Mouse (Mus musculus) embryonic facial prominence, embryonic 12.5 days (tissue): ENCODE data around the gene Kif23. TPM values are rescaled to one million over a fixed set of nuclear protein-coding genes. Genes with fewer than 3 reads are reported as not detected.

ENCODE experiments used
- ATAC-seq: fragments of 200-750 bp; cut with Nextera tagmentation; 2 replicates; pipeline ENCODE4 v1.8.0; 2017; ENCODE audit not compliant: insufficient number of reproducible peaks, insufficient read depth, low FRiP score, low TSS enrichment
- H3K27ac ChIP-seq: fragments of 300-500 bp; sonication (generic); 2 replicates; pipeline ENCODE4 v1.5.1; 2016; ENCODE audit warnings: mild to moderate bottlenecking
- H3K27me3 ChIP-seq: fragments of 300-500 bp; sonication (generic); 2 replicates; pipeline ENCODE4 v1.6.1; 2016; ENCODE audit warnings: mild to moderate bottlenecking, moderate library complexity
- H3K36me3 ChIP-seq: fragments of 300-500 bp; sonication (generic); 2 replicates; pipeline ENCODE4 v1.6.1; 2016; ENCODE audit warnings: mild to moderate bottlenecking
- H3K4me1 ChIP-seq: fragments of 300-500 bp; sonication (generic); 2 replicates; pipeline ENCODE4 v1.6.1; 2016
- H3K4me2 ChIP-seq: fragments of 300-500 bp; sonication (generic); replicated peaks from 2 replicates; pipeline ENCODE4 v1.6.1; 2016; ENCODE audit warnings: mild to moderate bottlenecking, moderate library complexity
- H3K4me3 ChIP-seq: fragments of 300-500 bp; sonication (generic); 2 replicates; pipeline ENCODE4 v1.5.1; 2016; ENCODE audit warnings: mild to moderate bottlenecking
- H3K9ac ChIP-seq: fragments of 300-500 bp; sonication (generic); 2 replicates; pipeline ENCODE4 v1.6.1; 2016; ENCODE audit warnings: mild to moderate bottlenecking, moderate library complexity
- H3K9me3 ChIP-seq: fragments of 300-500 bp; sonication (generic); 2 replicates; pipeline ENCODE4 v1.6.1; 2016; ENCODE audit warnings: mild to moderate bottlenecking, moderate library complexity
- WGBS: fragments of 180-500 bp; shearing (Covaris S2); methylation state at CpG from one replicate; pipeline ENCODE4 v1.1.7; 2016; 5-methylcytosine and 5-hydroxymethylcytosine counted together
- polyA plus RNA-seq: library from polyadenylated mRNA; unstranded; fragments of >200 nt; fragmentation: Nextera tagmentation; extraction: Ambion mirVana; gene quantifications from 2 replicates; pipeline ENCODE4 v1.2.1, GENCODE M21; 2016

The Kif23 gene
- polyA plus RNA-seq, 1 experiment from 2014 or later, result 112 TPM

GRCm38 (mm10) chr9:61872246-61872941 is 74.2 kb downstream of the Kif23 start:
- peaks cover 24% of the 10 kb centered on the region for H3K4me1 ChIP-seq
- 47% methylated on average over 8 of the region's 8 CpGs for WGBS
- no peak overlapping the region for H3K4me2 ChIP-seq
- H3K9me3 ChIP-seq, result no peaks in the 10 kb centered on the region
- no peaks in the 10 kb centered on the region for H3K36me3 ChIP-seq
- no peak overlapping the region for H3K9ac ChIP-seq
- no peak overlapping the region for H3K4me3 ChIP-seq
- no peak for ATAC-seq
- no peak overlapping the region for H3K27ac ChIP-seq
- H3K27me3 ChIP-seq, result peaks cover 8% of the 10 kb centered on the region

DNA sequence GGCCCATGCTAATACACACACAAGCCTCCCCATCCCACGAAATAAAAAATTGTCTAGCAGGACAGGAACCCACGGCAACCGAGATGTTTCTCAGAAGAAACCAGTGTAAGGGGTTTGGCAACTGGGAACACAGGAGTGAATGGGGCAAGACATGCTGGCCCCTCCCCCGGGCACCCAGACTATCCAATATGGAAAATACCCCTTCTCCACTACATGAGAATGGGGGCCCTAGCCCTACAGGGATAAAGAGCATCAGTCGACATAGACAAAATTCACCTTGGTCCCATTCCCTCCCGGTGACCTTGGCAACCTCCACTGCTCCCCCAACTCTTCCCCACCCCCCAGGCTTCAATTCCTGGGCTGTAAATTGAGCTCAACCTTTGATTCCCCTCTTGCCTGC is 74.7 kb downstream of the Kif23 start:
- ATAC-seq, result no peak
- Histone ChIP-seq H3K36me3 (no peaks in the 10 kb centered on the region), H3K9ac (no peak overlapping the region), H3K4me3 (no peak overlapping the region), H3K9me3 (no peaks in the 10 kb centered on the region), H3K4me2 (no peak overlapping the region), H3K27ac (no peak overlapping the region), H3K4me1 (peaks cover 21% of the 10 kb centered on the region), H3K27me3 (peaks cover 3% of the 10 kb centered on the region; the same call in 1 of the 2 replicates)
- WGBS, result 62% methylated on average over 6 of the region's 6 CpGs

GRCm38 (mm10) chr9:61867659-61868058 is 78.9 kb downstream of the Kif23 start:
- 69% methylated on average over 11 of the region's 11 CpGs for WGBS
- Histone ChIP-seq H3K9ac (no peak overlapping the region), H3K4me1 (peaks cover 15% of the 10 kb centered on the region), H3K27me3 (no peaks in the 10 kb centered on the region), H3K4me2 (no peak overlapping the region), H3K9me3 (no peaks in the 10 kb centered on the region), H3K36me3 (no peaks in the 10 kb centered on the region), H3K27ac (no peak overlapping the region), H3K4me3 (no peak overlapping the region)
- ATAC-seq, result no peak

Other genes with a start within 250 kb of the Kif23 start
- 1,059 and 1,095 TPM in 2 replicates for gene Rplp1, start 32.2 kb downstream of the Kif23 start, polyA plus RNA-seq
- gene Paqr5, start 80.1 kb upstream of the Kif23 start, polyA plus RNA-seq, result 0.97 TPM in 2 replicates
- gene Glce, start 175.9 kb upstream of the Kif23 start, polyA plus RNA-seq, result 34.7 and 37.1 TPM in 2 replicates